Mouse (Mus musculus) C2C12 (cell line): Measurements from ENCODE around the gene Tekt1.

Experiments used
- CEBPB ChIP-seq: IDR thresholded peaks from one replicate; pipeline ENCODE4 v1.6.1; 2011; ENCODE audit warnings: low read depth, mild to moderate bottlenecking, control low read depth, moderate library complexity
- CTCF ChIP-seq: IDR thresholded peaks from one replicate; pipeline ENCODE4 v1.5.1; 2011; ENCODE audit not compliant: control insufficient read depth, insufficient read depth, insufficient read length
- FOSL1 ChIP-seq: IDR thresholded peaks from one replicate; pipeline ENCODE4 v1.8.0; 2011; ENCODE audit warnings: mild to moderate bottlenecking, low read length; ENCODE audit not compliant: poor library complexity, insufficient read depth, severe bottlenecking
- MAX ChIP-seq: IDR thresholded peaks from one replicate; pipeline ENCODE4 v1.6.1; 2011; ENCODE audit warnings: mild to moderate bottlenecking, control low read depth
- MYOD1 ChIP-seq: IDR thresholded peaks from one replicate; pipeline ENCODE4 v1.6.1; 2011; ENCODE audit warnings: low read depth; ENCODE audit not compliant: control insufficient read depth, insufficient read length
- MYOG ChIP-seq: IDR thresholded peaks from one replicate; pipeline ENCODE4 v1.6.1; 2011; ENCODE audit not compliant: control insufficient read depth, insufficient read length; ENCODE audit errors: extremely low read depth
- USF1 ChIP-seq: IDR thresholded peaks from one replicate; pipeline ENCODE4 v1.6.1; 2011; ENCODE audit warnings: low read depth, mild to moderate bottlenecking, control low read depth, moderate library complexity

- TF ChIP-seq CTCF (no peak), MAX (no peak), MYOG (no peak), MYOD1 (no peak), CEBPB (no peak), USF1 (no peak), FOSL1 (no peak)
These were observed 27.6 kb downstream of the Tekt1 start for GRCm38 (mm10) chr11:72334653-72335052.
